Mouse (Mus musculus): ENCODE data around the gene Wtap.
"Not testable (repeated sequence)": the region's sequence is repeated elsewhere in the genome, so short reads cannot be mapped to it uniquely, and the experiment has no call there.

Wtap gene

GRCm38 (mm10) chr17:12960331-12960873 lies 33.6 kb downstream of the Wtap start, which contains the start of gene Acat2:
Gene Acat2 (minus strand): TSS chr17:12960747.
- DNase-seq = peak; percentile 96

GRCm38 (mm10) chr17:12959377-12959776 lies 34.6 kb downstream of the Wtap start:
- peak; percentile 42 for DNase-seq

DNA sequence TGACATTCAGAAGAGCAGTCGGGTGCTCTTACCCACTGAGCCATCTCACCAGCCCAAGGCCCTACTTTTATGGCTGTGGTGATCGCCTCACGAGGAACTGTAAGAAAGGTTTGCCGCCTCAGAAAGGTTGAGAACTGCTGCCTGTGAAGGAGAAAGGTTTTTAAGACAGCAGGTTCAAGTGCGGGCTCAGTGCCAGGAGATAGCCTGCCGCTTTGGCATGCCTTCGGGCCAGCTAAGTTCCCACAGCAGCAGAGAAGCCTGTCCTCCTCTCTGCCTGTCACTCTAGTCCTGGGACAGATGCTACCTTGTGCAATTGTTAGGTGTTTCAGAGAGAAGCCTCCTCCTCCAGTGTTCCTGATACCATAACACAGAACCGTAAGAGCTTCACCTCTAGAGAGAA lies 37.3 kb downstream of the Wtap start:
- peak; percentile 32 for DNase-seq

GRCm38 (mm10) chr17:12949669-12950068 lies 44.3 kb downstream of the Wtap start:
- no peak for DNase-seq

GRCm38 (mm10) chr17:12942459-12943162 lies 51.4 kb downstream of the Wtap start:
- no peak for DNase-seq

GRCm38 (mm10) chr17:12941543-12942260 lies 52.3 kb downstream of the Wtap start:
- DNase-seq = no peak

- DNase-seq = peak; percentile 73
Observed at GRCm38 (mm10) chr17:12940151-12940805, 53.7 kb downstream of the Wtap start, which contains the start of gene Acat3. Gene Acat3 (minus strand): TSS chr17:12940600.

DNA sequence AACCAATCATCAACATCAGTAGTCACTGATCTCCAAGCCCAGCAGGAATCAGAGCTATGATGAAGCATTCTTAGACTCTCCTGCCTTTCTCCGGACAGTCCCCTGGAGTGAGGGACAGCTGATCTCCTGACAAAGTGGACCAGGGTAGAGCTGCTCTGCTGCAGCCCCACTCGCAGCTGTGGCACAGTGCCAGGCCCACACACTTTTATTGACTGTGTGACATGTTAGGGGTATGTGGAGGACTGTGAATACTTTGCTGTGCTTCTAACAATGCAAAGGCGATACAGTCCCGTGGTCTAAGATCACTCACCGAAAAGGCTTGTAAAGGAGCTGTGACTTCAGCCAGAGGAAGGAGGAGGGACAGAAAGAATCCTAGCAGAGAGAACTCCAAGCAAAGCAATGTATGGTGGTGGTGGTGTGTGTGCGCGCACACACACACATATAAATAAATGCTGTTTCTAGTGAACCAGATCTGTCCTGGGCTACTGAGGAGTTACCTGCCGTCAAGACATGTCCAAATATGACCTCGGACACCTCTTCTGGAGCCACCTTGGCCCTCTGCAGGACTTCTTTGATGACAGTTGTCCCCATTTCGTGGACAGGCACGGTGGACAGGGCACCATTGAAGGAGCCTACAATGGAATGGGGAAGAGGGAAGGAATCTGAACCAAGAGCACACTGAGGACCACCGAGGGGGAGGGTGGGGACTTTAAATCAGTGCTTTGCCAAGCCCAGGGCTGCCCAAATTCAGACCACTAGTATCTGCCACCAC lies 54.4 kb downstream of the Wtap start:
- not testable (repeated sequence) for DNase-seq

DNA sequence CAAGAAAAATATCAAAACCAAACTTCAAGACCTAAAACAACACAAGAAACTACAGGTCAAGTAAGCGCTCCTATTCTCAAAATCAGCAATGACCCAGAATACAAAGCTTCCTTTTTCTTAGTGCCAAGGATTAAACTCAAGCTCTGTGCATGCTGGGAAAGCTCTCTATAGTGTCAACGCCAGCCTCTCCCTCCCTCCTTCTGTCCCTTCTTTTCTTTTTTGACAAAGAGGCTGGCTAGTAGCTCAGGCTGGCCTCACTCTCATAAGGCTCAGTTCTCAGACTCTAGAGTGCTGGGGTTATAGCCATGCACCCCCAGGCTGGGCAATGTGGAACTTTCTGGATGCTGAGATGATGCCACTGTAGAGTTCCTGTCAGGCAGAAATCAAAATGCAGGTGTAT lies 55.9 kb downstream of the Wtap start:
- DNase-seq = no peak

DNA sequence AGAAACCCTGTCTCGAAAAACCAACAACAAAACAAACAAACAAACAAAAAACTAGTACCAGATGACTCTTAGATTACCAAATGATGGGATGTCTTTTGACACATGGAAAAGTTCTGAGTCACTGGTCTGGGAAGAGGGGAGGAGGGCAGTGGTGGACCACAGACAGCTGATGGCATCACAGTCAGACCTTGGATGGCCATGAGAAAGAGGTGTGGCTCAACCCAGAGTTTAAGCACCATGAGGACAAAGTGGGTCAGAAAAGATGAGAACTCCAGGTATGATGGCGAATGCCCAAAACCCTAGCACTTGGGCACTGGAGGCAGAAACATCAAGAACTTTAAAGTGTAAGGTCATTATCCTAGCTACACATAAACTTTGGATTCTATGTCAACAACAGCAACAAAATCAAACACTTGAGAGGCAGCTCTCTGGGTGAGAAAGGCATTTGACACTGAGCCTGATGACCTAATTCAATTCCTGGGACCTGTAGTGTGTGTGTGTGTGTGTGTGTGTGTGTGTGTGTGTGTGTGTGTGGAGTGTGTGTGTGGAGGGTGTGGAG lies 56.5 kb downstream of the Wtap start:
- DNase-seq = no peak

- no peak for DNase-seq
Observed at GRCm38 (mm10) chr17:12935719-12936118, 58.2 kb downstream of the Wtap start.

DNA sequence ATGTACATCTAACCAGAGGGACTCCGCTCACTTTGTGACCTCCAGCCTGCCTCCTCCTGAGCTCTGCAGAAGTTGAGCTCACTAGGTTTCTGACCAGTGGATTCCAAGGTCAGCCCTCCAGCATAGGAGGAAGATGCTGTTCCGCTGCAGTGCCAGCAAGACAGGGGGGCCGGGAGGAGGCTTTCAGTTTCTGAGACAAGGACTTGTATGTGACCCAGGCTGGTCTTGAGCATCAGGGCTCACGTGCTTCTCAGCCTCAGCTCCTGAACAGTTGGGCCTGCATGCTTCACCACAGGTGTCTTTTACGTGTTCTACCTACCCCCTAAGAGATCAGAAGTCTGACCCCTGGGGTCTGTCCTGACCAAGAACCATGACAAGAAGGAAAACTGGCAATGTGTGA lies 62.4 kb downstream of the Wtap start:
- not testable (repeated sequence) for DNase-seq

GRCm38 (mm10) chr17:12925703-12926180 lies 68.2 kb downstream of the Wtap start:
- no peak for DNase-seq

DNA sequence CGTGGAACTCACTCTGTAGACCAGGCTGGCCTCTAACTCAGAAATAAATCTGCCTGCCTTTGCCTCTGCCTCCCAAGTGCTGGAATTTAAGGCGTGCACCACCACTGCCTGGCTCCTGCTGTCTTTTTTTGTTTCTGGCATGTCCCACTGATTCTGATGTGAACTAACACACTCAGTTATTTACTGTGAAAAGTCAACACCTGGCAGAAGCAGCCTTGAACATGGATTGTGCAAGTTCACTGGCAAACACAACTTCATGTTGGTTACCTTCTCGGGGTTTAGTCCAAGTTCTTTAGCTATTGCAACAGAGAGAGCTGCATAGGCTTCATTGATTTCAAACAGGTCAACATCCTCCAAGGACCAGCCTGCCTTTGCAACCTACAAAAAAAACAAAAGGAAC lies 69.0 kb downstream of the Wtap start:
- no peak for DNase-seq

DNA sequence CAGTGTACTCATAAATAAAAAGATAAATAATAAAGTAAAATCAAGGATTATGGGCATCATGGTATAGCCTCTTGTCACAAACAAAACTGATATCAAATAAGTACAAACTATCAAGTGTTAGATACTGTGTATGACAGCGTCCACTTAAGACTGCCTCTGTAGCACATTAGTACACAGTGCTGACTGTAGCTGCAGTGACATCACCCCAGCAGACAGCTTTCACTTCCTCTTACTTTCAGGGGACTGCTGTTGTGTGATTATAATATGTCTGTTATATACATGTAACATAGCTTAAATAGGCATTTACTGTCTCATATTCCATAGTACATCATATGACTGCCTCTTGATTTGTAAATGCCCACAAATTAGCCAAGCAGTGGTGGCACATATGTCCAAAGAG lies 72.9 kb downstream of the Wtap start:
- no peak for DNase-seq
